Comparison of ENCODE assay signal across 11 mouse cellular contexts in the genomic region with DNA sequence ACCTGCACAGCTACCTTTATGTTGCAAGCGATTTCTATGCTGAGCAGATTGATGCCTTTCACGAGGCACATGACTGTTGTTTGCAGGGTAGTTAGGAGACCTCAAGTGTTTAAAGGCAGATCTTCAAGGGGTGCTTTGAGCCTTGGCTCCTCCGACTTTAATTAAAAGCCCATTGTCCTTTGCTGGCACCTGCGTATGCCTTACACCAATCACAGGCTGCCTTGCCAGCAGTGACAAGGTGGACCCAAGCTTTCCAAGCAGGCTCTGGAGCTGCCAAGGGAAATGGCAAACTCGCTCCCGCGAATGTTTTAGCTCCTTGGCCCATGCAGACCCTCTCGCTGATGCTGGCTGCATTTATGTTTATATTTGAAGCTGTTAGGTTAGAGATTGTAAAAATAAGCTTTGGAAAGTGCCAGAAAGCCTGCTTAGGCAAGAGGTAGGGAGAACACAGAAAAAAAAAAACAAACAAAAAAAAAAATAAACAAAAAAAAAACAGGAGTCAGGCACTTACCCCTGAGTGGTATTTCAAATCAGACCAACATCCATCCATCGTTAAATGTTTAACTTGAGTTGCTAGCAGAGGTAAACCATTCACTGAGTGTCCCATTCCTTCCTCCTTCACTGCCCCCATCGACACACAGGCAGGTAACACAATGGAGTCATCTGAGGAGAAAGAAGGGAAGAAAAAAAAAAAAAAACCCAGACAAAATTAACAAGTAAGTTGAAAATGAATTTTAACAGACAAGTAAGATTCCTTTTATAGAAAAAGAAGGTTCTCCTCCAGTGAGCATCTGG.
DNase-seq lines count a peak whose midpoint lies in the region; ATAC-seq lines count a peak whose summit lies in the region.
"Had no signal": no experiment of that assay in that cellular context is flagged by ENCODE, and none has a peak within 500 bp of the region (broad histone marks: within the 10 kb centered on the region; RNA-seq: fewer than 3 reads in every experiment).

No protein-coding gene starts in this region.

- peaks cover 22% of the 10 kb centered on the region for H3K4me1 ChIP-seq in midbrain, embryonic 14.5 days (ENCODE audit: control insufficient read depth, insufficient read depth, low read length)
- H3K4me1 ChIP-seq in intestine, embryonic 16.5 days (ENCODE audit: control insufficient read depth, insufficient read depth, low read length), result 0 out of 2 replicates have a peak, but pooled peaks cover 4% of the 10 kb centered on the region
- H3K4me1 ChIP-seq: intestine, embryonic 15.5 days; liver, embryonic 15.5 days had no signal

- peak overlapping the region; percentile 27 for H3K4me2 ChIP-seq in midbrain, embryonic 14.5 days (ENCODE audit: low read length)
- no peak overlapping the region for H3K4me2 ChIP-seq in intestine, embryonic 16.5 days (ENCODE audit: low read depth, low read length)
- H3K4me2 ChIP-seq: intestine, embryonic 15.5 days; liver, embryonic 15.5 days had no signal

- no peaks in the 10 kb centered on the region for H3K9me3 ChIP-seq in midbrain, embryonic 14.5 days (ENCODE audit: control insufficient read depth, low read length)
- no peaks in the 10 kb centered on the region for H3K9me3 ChIP-seq in intestine, embryonic 16.5 days (ENCODE audit: control insufficient read depth, low read length)
- H3K9me3 ChIP-seq: intestine, embryonic 15.5 days; liver, embryonic 15.5 days had no signal

- H3K27me3 ChIP-seq in midbrain, embryonic 14.5 days (ENCODE audit: control insufficient read depth, insufficient read depth, low read length), result no peaks in the 10 kb centered on the region
- no peaks in the 10 kb centered on the region for H3K27me3 ChIP-seq in intestine, embryonic 16.5 days (replicated peaks; ENCODE audit: control insufficient read depth, insufficient read depth, low read length)
- H3K27me3 ChIP-seq: intestine, embryonic 15.5 days; liver, embryonic 15.5 days had no signal

- no peaks in the 10 kb centered on the region for H3K36me3 ChIP-seq in midbrain, embryonic 14.5 days (ENCODE audit: control insufficient read depth, insufficient read depth, low read length)
- no peaks in the 10 kb centered on the region for H3K36me3 ChIP-seq in intestine, embryonic 16.5 days (ENCODE audit: control insufficient read depth, insufficient read depth, low read length)
- H3K36me3 ChIP-seq: intestine, embryonic 15.5 days; liver, embryonic 15.5 days had no signal

- no peak overlapping the region for H3K4me3 ChIP-seq in midbrain, embryonic 14.5 days (replicated peaks; ENCODE audit: low read depth, low read length)
- H3K4me3 ChIP-seq in intestine, embryonic 16.5 days (ENCODE audit: low read length), result no peak overlapping the region
- H3K4me3 ChIP-seq: intestine, embryonic 15.5 days; liver, embryonic 15.5 days had no signal

- ATAC-seq in midbrain, embryonic 14.5 days (ENCODE audit: low FRiP score, low TSS enrichment), result peak; percentile 55; the same call in 1 of the 2 replicates
- ATAC-seq in megakaryocyte, adult 5-6 weeks (ENCODE audit: poor library complexity, severe bottlenecking), result no peak
- ATAC-seq in intestine, embryonic 16.5 days, result no peak

- WGBS in midbrain, embryonic 14.5 days, result 25% methylated on average over 10 of the region's 10 CpGs
- WGBS in intestine, embryonic 16.5 days, result 28% methylated on average over 10 of the region's 10 CpGs

- H3K9ac ChIP-seq in midbrain, embryonic 14.5 days (replicated peaks; ENCODE audit: low read length), result no peak overlapping the region
- H3K9ac ChIP-seq in intestine, embryonic 16.5 days (ENCODE audit: low read depth, low read length), result no peak overlapping the region
- H3K9ac ChIP-seq: intestine, embryonic 15.5 days; liver, embryonic 15.5 days had no signal

- peak; percentile 32 for DNase-seq in kidney, adult 11 months
- no peak for DNase-seq in kidney, adult 18-20 months
- peak; percentile 20 for DNase-seq in forelimb bud, embryonic 11.5 days (ENCODE audit: low read depth, low spot score)
- DNase-seq in kidney, postnatal 25 days, result peak; percentile 38 to 53
- peak; percentile 67 for DNase-seq in midbrain, embryonic 14.5 days
- DNase-seq in thymus, postnatal 0 days (ENCODE audit: low spot score), result no peak
- DNase-seq: cerebellum, adult 18-20 months had no signal

- peak overlapping the region; percentile 84 for H3K27ac ChIP-seq in midbrain, embryonic 14.5 days (replicated peaks; ENCODE audit: low read depth, low read length)
- no peak overlapping the region for H3K27ac ChIP-seq in intestine, embryonic 16.5 days (ENCODE audit: low read length)
- H3K27ac ChIP-seq: intestine, embryonic 15.5 days; liver, embryonic 15.5 days had no signal

Comparison
In these comparisons a context has a peak if more than half of its experiments do, and no peak if none do; other contexts are left out.
1. DNase-seq: peak in kidney, adult 11 months (single experiment), forelimb bud, embryonic 11.5 days (single experiment), kidney, postnatal 25 days (2 of 2) and midbrain, embryonic 14.5 days (single experiment); none in kidney, adult 18-20 months (single experiment) and thymus, postnatal 0 days (single experiment).